Mouse (Mus musculus) common myeloid progenitor, adult 5-6 weeks (primary cell): ENCODE measurements around the gene Pradc1. TPM values are rescaled to one million over a fixed set of nuclear protein-coding genes. Genes with fewer than 3 reads are reported as not detected.

Experiments used
- ATAC-seq: replicated peaks from 2 replicates; pipeline ENCODE4 v1.8.0; 2016; ENCODE audit warnings: low read depth, mild to moderate bottlenecking, moderate TSS enrichment, inconsistent platforms; ENCODE audit not compliant: poor library complexity, severe bottlenecking
- total RNA-seq: library from RNA; stranded (forward); fragments of 200-1000, 187-1606 nt; gene quantifications from 2 replicates; pipeline ENCODE4 v1.2.3, GENCODE M21; 2017

Pradc1 gene
- 7.7 and 20.2 TPM in 2 replicates for total RNA-seq

DNA sequence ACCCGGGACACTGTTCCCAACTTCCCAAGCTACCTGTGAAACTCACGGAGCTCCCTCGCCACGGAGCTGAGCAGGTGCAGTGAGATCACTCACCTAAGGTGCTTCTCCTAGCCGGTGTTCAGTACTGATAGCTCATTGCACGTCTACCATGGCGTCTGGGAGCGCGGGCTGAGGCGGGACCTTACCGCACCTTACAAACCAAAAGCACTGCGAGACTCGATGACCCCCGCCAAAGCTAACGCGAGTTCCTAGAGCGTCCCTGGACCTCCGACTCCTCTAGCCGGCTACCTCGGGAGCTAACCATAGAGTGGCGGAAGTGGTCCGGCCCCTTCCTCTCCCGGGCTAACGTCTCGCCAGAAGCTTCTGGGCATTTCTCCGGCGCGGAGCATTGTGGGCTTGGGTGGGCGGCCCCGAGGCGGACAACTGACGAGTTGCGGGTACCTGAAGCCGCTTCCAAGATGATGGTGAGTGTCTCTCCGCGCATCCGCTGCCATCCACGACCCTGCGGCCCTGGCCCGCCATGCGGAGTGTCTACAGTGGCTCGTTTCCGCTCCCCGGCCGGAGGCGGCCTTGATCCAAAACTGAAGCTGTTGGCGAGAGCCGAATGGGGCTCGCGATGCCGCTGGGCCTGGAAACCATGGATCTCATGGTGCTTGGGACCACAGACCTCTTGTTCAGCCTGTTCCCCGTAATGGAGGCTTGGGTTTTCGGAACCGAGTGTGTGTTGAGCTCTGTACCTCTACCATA is at the start of gene Pradc1:
Pradc1 (minus strand) TSS at position 307 of the 747 bp plus-strand sequence.
- peak; percentile 72 for ATAC-seq

GRCm38 (mm10) chr6:85500416-85500815 is 48.6 kb upstream of the Pradc1 start:
- no peak for ATAC-seq

GRCm38 (mm10) chr6:85498147-85498546 is 46.4 kb upstream of the Pradc1 start:
- ATAC-seq: no peak

DNA sequence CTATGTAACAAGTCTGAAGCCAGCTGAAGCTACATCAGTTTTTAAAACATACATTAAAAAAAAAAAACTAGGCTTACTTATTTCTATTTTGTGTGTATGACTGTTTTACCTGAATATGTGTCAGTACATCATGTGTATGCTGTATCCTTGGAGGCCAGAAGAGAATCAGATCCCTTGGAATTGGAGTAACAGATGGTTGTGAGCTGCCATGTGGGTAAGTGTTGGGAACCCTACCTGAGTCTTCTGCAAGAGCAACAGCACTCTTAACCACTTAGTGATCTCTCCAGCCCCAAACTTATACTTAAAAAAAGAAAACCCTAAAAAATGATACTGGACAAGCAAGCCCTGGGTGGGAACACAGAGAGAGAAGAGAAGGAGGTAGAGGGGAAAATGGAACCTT is 45.2 kb upstream of the Pradc1 start:
- ATAC-seq: no peak

DNA sequence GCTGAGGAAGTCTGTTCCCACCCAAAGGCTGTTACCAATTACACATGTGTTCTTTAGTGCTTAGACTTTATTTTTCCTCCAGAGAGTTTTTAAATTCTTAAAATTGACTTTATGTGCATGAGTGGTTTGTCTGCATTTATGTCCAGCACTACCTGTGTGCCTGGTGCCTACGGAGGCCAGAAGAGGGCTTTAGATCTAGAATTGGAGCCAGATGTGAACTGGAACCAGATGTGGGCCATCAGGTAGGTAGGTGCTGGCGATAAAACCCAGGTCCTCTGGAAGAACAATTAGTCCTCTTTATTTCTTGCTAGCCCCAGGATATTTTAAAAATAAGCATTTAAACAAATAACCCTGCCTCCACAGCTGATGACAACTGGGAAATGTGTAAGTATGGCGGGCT is 39.8 kb upstream of the Pradc1 start:
- no peak for ATAC-seq

DNA sequence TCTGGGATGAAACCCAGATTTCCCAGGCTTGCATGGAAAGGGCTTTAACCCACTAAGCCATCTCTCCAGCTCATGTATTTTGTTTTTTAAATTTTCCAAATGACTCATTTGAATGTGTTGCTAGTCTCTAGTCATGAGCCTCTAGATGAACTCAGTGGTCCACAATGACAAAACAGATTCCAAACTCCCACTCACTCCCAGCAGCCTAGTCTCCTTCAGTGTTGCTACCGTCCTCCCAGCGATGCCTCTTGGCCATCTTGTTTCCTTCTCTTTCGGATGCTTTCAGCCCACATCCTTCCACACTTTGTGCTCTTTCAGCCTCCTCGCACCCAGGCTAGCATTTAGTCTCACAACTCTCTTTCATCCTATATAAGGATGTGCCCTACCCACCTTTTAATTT is 38.5 kb upstream of the Pradc1 start:
- no peak for ATAC-seq

GRCm38 (mm10) chr6:85489717-85490116 is 37.9 kb upstream of the Pradc1 start:
- ATAC-seq: no peak

DNA sequence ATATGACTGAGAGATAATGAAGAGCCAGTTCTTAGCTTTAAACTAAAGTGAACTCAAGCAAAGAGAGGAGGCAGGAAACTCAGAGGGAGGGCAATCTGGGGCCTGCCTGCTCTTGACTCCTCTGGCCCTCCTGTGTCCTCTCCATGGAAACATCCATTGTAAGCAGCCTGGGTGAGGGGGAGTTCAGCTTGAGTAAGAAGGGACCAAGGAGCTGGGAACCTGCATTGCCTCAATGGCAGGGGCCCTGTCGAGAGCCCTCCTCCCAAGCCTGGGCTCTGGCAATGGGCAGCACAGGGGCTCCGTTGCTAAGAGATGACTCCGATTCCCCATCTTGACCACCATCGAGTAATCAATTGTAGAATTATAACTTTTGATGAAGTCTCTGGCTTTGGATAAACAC is 36.7 kb upstream of the Pradc1 start:
- no peak for ATAC-seq

- ATAC-seq: no peak
Measured at GRCm38 (mm10) chr6:85485738-85486137, 34.0 kb upstream of the Pradc1 start.

GRCm38 (mm10) chr6:85483843-85484721 is 32.3 kb upstream of the Pradc1 start:
- ATAC-seq: no peak

- ATAC-seq: no peak
Measured at GRCm38 (mm10) chr6:85480685-85481084, 28.9 kb upstream of the Pradc1 start.

DNA sequence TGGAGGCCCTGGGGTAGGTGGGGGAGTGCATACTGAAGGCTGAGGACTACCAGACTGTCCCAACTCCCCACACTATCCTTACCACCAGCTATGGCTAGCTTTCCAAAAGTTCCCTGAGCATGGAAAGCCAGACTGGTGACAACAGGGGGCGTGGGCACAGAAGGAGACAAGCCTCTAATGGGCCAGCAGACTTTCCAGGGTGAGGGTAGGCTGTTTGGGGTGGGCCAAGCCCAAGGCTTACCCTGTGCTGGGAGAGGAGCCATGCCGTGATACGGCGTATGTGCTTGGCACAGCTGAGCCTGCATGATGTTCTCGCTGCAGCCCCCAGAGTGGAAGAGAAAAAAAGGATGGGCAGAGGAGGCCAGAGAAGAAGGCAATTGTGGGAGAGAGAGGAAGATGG is 28.2 kb upstream of the Pradc1 start:
- ATAC-seq: no peak

GRCm38 (mm10) chr6:85478416-85478815 is 26.6 kb upstream of the Pradc1 start:
- no peak for ATAC-seq

GRCm38 (mm10) chr6:85477366-85477917 is 25.7 kb upstream of the Pradc1 start:
- ATAC-seq: peak; percentile 57

- no peak for ATAC-seq
Measured at GRCm38 (mm10) chr6:85475581-85475980, 23.8 kb upstream of the Pradc1 start.

- ATAC-seq: no peak
Measured at GRCm38 (mm10) chr6:85472542-85472941, 20.8 kb upstream of the Pradc1 start.

GRCm38 (mm10) chr6:85471962-85472361 is 20.2 kb upstream of the Pradc1 start:
- no peak for ATAC-seq

DNA sequence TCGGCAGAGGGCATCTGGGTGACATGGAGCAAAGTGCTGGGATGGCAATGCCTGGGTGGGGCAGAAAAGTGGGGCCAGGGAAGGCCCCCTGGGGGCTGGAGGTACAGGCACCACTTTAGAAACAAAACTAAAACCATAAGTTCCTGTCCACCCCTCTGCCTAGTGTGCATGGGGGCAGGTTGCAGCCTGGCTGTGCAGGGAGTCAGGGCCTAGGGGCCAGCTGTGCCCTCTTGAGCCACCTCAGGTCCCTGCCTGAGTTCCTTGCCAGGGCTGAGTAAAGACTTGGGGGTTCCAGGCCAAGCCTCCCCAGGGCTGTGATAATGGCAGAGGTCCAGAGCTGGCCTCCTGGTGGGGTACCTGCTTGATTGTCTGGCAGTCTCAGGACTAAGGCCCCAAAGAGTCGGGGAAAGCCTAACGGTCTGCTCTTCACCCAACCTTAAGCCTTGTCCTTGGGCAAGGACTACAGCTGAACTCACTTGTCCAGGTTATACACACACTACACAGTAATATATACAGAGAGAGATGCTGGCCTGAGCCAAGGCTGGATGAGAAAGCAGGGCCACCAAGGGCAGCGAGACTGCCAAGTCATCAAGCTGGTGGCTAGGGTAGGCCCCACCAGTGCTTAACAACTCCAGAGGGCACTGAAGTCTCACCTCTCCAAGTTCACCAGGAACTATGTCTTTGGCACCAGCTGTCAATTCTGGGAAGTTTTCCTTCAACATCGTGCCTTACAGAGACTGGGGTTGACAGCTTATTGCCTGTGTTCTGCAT is 18.1 kb upstream of the Pradc1 start:
- no peak for ATAC-seq

GRCm38 (mm10) chr6:85465381-85465780 is 13.6 kb upstream of the Pradc1 start:
- ATAC-seq: no peak

DNA sequence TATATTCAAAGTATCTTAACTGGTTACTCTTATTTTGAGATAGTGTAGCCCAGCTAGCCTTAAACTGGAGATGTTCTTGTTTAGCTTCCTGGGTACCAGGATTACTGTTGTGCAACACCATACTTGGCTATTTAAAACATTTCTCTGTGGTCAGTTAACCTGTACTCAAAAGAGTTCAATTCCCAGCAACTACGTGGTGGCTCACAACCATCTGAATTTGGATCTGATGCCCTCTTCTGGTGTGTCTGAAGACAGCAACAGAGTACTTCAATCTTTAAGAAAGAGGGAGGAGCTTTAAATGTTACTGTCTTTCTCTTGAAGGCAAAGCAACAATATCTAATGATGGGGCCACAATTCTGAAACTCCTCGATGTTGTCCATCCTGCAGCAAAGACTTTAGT is 7.9 kb upstream of the Pradc1 start:
- no peak for ATAC-seq
